Mouse (Mus musculus) embryonic fibroblast, embryonic 13.5 days (primary cell): ENCODE measurements around the gene Iqsec1.

Experiments used
- CTCF ChIP-seq: IDR thresholded peaks from 2 replicates; pipeline ENCODE4 v1.5.1; 2011; ENCODE audit warnings: mild to moderate bottlenecking, control low read depth, low read length, moderate library complexity, borderline replicate concordance; ENCODE audit not compliant: insufficient read depth
- POLR2A ChIP-seq: IDR thresholded peaks from 2 replicates; pipeline ENCODE4 v1.6.1; 2011; ENCODE audit warnings: low read depth, mild to moderate bottlenecking, control low read depth, low read length, moderate library complexity

DNA sequence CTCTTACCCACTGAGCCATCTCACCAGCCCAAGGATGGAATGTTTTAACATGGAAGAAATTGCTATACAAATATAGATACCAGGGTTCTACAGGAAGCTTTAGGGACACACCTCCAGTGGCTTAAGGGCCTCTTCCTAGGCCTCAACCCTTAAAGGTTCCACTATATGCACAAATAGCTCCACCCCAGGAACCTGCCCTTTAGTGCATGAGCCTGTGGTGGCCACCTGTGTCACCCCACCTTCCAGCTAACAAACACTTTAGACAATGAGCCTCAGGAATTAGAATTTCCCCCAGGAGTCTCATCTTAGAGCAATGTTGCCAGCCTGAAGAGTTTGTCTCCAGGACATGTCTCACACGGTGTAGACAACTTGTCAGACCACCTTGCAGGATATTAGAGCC lies 96.1 kb downstream of the Iqsec1 start:
- TF ChIP-seq POLR2A (no peak), CTCF (no peak)
